Mouse (Mus musculus): ENCODE measurements around the gene Fam19a2. TPM values are rescaled to one million over a fixed set of nuclear protein-coding genes. Genes with fewer than 3 reads are reported as not detected.

The Fam19a2 gene
- total RNA-seq, 2 experiments from 2014 or later, result 111 to 112 TPM

GRCm38 (mm10) chr10:123702595-123702994, 438.8 kb downstream of the Fam19a2 start:
- intact Hi-C loops (cut with DNase I), result no loop called here
- DNase-seq, result no peak

GRCm38 (mm10) chr10:123707026-123707425, 443.2 kb downstream of the Fam19a2 start:
- no peak for DNase-seq
- intact Hi-C loops (cut with DNase I), result no loop called here

GRCm38 (mm10) chr10:123710738-123711137, 446.9 kb downstream of the Fam19a2 start:
- intact Hi-C loops (cut with DNase I), result no loop called here
- no peak for DNase-seq

GRCm38 (mm10) chr10:123721952-123722460, 458.2 kb downstream of the Fam19a2 start:
- intact Hi-C loops (cut with DNase I), result no loop called here
- no peak for DNase-seq

GRCm38 (mm10) chr10:123723641-123724040, 459.8 kb downstream of the Fam19a2 start:
- no peak for DNase-seq
- intact Hi-C loops (cut with DNase I), result no loop called here

- intact Hi-C loops (cut with DNase I), result no loop called here
- DNase-seq, result no peak
Measured at GRCm38 (mm10) chr10:123748317-123748716, 484.5 kb downstream of the Fam19a2 start.

- DNase-seq, result no peak
- intact Hi-C loops (cut with DNase I), result no loop called here
Measured at GRCm38 (mm10) chr10:123751676-123752280, 488.0 kb downstream of the Fam19a2 start.

- DNase-seq, result no peak
- intact Hi-C loops (cut with DNase I), result no loop called here
Measured at GRCm38 (mm10) chr10:123752755-123753154, 489.0 kb downstream of the Fam19a2 start.

GRCm38 (mm10) chr10:123753996-123754395, 490.2 kb downstream of the Fam19a2 start:
- no peak for DNase-seq
- intact Hi-C loops (cut with DNase I), result no loop called here

GRCm38 (mm10) chr10:123789374-123789773, 525.6 kb downstream of the Fam19a2 start:
- intact Hi-C loops (cut with DNase I), result no loop called here
- no peak for DNase-seq

Other genes with a start within 250 kb of the Fam19a2 start
- 10 to 100 TPM; 77.4 to 79.9 TPM for gene Mon2, start 187.5 kb upstream of the Fam19a2 start, total RNA-seq (2021)
- 100 to 1,000 TPM; 129 to 130 TPM for gene Usp15, start 67.0 kb upstream of the Fam19a2 start, total RNA-seq (2021)